Mouse (Mus musculus) liver, embryonic 15.5 days (tissue): ENCODE measurements around the gene Ganab. TPM values are rescaled to one million over a fixed set of nuclear protein-coding genes. Genes with fewer than 3 reads are reported as not detected.

Experiments
- ATAC-seq: fragments of 200-750 bp; cut with Nextera tagmentation; 2 replicates; pipeline ENCODE4 v1.8.0; 2017; ENCODE audit warnings: moderate number of reproducible peaks, mild to moderate bottlenecking, moderate library complexity; ENCODE audit not compliant: insufficient read depth
- H3K27ac ChIP-seq: fragments of 300-500 bp; sonication (generic); replicated peaks from 2 replicates; pipeline ENCODE4 v1.5.1; 2015; ENCODE audit warnings: mild to moderate bottlenecking, inconsistent platforms
- H3K27me3 ChIP-seq: fragments of 300-500 bp; sonication (generic); 2 replicates; pipeline ENCODE4 v1.6.1; 2015; ENCODE audit warnings: mild to moderate bottlenecking, inconsistent platforms
- H3K36me3 ChIP-seq: fragments of 300-500 bp; sonication (generic); replicated peaks from 2 replicates; pipeline ENCODE4 v1.6.1; 2015; ENCODE audit warnings: moderate library complexity, mild to moderate bottlenecking, inconsistent platforms
- H3K4me1 ChIP-seq: fragments of 300-500 bp; sonication (generic); replicated peaks from 2 replicates; pipeline ENCODE4 v1.6.1; 2015; ENCODE audit warnings: inconsistent platforms
- H3K4me2 ChIP-seq: fragments of 300-500 bp; sonication (generic); 2 replicates; pipeline ENCODE4 v1.6.1; 2015; ENCODE audit warnings: moderate library complexity, mild to moderate bottlenecking, inconsistent platforms
- H3K4me3 ChIP-seq: fragments of 300-500 bp; sonication (generic); replicated peaks from 2 replicates; pipeline ENCODE4 v1.5.1; 2015; ENCODE audit warnings: mild to moderate bottlenecking, inconsistent platforms
- H3K9ac ChIP-seq: fragments of 300-500 bp; sonication (generic); 2 replicates; pipeline ENCODE4 v1.6.1; 2015; ENCODE audit warnings: moderate library complexity, mild to moderate bottlenecking, inconsistent platforms
- H3K9me3 ChIP-seq: fragments of 300-500 bp; sonication (generic); replicated peaks from 2 replicates; pipeline ENCODE4 v1.6.1; 2016; ENCODE audit warnings: inconsistent platforms
- WGBS: fragments of 180-500 bp; shearing (Covaris S2); methylation state at CpG from one replicate; pipeline ENCODE4 v1.1.7; 2015; ENCODE audit warnings: mixed read lengths; ENCODE audit not compliant: insufficient replicate concordance; 5-methylcytosine and 5-hydroxymethylcytosine counted together
- polyA plus RNA-seq: library from polyadenylated mRNA; unstranded; fragments of >200 nt; fragmentation: Nextera tagmentation; extraction: Ambion mirVana; gene quantifications from 2 replicates; pipeline ENCODE4 v1.2.1, GENCODE M21; 2015

Ganab gene
- polyA plus RNA-seq, 1 experiment from 2014 or later = 44.8 TPM

DNA sequence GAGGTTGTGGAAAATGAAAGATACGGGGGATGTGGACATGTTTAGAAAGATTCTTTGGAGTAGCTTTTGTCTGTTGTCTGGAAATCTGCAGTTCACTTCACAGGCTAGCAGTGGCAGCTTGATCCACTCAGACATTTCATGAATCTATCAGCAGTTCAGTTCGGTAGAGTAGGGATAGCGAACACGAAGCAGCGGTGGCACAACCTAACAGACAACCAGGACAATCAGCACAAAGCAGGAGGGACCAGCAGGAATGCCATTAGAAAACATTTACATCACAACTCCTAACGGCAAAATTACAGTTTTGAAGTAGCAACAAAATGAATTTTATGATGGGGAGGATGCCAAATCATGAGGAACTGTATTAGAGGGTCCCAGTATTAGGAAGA is 21.8 kb downstream of the Ganab start:
- Histone ChIP-seq H3K4me2 (peak overlapping the region; percentile 88), H3K4me3 (peak overlapping the region; percentile 90), H3K9me3 (no peaks in the 10 kb centered on the region), H3K27ac (peak overlapping the region; percentile 96), H3K36me3 (peaks cover 37% of the 10 kb centered on the region), H3K9ac (peak overlapping the region; percentile 85; the same call in 1 of the 2 replicates), H3K27me3 (no peaks in the 10 kb centered on the region), H3K4me1 (peaks cover 46% of the 10 kb centered on the region)
- WGBS = 64% methylated on average over 6 of the region's 6 CpGs
- ATAC-seq = no peak

DNA sequence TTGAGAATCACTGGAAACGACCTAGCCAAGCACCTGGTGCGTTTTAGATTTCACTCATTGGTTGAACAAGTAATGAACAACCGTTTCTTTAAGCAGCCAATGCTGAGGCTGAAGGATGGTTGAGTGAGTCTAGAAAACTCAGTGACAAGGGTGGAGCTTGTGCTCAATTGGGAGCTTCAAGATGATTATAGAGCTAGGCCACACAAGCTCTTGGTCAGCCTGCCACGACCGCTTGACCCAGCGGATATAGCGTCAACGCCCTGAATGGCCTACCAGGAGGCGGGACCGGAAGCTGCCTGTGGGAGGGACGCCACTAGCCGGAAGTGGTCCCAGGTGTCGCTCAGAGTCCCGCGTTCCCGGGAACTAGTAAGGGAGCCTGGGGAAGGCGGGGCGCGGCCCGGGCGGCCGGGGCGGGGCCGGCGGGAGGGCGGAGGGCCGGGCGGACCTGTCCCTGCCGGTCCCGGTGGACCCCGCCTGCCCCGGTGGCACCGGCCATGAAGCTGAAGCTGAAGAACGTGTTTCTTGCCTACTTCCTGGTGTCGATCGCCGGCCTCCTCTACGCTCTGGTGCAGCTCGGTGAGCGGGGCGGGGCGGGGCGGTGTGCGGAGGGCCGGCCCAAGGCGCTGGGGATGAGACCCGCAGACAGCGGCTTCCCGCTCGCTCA is 22.3 kb downstream of the Ganab start, which contains the start of gene B3gat3:
Gene B3gat3, plus strand, starts transcription at position 302 of the 664 bp plus-strand sequence.
- Histone ChIP-seq H3K9me3 (no peaks in the 10 kb centered on the region), H3K27ac (peak within 1 kb of the TSS; percentile 96), H3K36me3 (peaks cover 33% of the 10 kb centered on the region), H3K4me1 (peaks cover 45% of the 10 kb centered on the region), H3K4me3 (peak within 1 kb of the TSS; percentile 90), H3K4me2 (peak within 1 kb of the TSS; percentile 88), H3K27me3 (no peaks in the 10 kb centered on the region), H3K9ac (peak within 1 kb of the TSS; percentile 85)
- ATAC-seq = peak; percentile 95
- WGBS = 2% methylated on average over 50 of the region's 50 CpGs

DNA sequence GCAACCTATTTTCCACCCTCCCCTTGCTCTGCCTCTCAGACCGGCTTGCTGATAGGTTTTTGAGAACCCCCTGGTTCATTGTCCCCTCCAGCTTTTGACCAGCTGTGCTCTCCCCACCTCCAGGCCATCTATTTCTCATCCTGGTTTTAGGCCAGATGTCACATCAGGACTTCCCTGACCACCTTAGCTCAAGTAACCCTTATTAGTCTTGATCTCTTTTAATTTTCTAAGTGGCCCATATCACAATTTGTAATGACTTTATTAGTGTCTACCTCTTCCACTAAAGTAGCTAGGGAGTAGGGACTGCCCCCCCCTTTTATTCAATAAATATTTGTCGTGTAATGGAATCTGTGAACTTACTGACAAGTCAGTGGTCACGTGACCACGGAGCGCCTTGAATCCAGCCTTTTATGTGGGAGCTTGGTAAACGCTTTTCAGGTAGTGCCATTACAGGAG is 23.0 kb downstream of the Ganab start:
- Histone ChIP-seq H3K4me3 (peak overlapping the region; percentile 90), H3K27me3 (no peaks in the 10 kb centered on the region), H3K36me3 (peaks cover 33% of the 10 kb centered on the region), H3K4me1 (peaks cover 45% of the 10 kb centered on the region), H3K9me3 (no peaks in the 10 kb centered on the region), H3K27ac (peak overlapping the region; percentile 96), H3K4me2 (peak overlapping the region; percentile 88), H3K9ac (peak overlapping the region; percentile 85)
- 2% methylated on average over 6 of the region's 6 CpGs for WGBS
- peak; percentile 19 for ATAC-seq

DNA sequence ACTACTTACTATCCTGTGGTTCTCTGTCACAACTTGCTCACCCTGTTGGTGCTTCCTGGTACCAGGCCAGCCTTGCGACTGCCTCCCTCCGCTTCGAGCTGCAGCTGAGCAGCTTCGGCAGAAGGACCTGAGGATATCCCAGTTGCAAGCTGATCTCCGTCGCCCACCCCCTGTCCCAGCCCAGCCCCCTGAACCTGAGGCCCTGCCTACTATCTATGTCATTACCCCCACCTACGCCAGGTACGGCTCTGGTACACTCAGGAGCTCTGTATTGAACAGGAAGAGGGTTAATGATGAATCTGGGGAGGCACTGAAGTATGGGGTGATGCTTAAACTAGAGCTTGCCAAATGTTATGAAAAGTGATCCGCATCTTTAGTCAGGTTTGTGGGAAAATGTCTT is 23.9 kb downstream of the Ganab start:
- Histone ChIP-seq H3K9me3 (no peaks in the 10 kb centered on the region), H3K4me2 (peak overlapping the region; percentile 88), H3K4me3 (peak overlapping the region; percentile 90), H3K27ac (peak overlapping the region; percentile 96), H3K36me3 (peaks cover 33% of the 10 kb centered on the region), H3K27me3 (no peaks in the 10 kb centered on the region), H3K4me1 (peaks cover 54% of the 10 kb centered on the region), H3K9ac (peak overlapping the region; percentile 85)
- 82% methylated on average over 9 of the region's 9 CpGs for WGBS
- ATAC-seq = no peak

DNA sequence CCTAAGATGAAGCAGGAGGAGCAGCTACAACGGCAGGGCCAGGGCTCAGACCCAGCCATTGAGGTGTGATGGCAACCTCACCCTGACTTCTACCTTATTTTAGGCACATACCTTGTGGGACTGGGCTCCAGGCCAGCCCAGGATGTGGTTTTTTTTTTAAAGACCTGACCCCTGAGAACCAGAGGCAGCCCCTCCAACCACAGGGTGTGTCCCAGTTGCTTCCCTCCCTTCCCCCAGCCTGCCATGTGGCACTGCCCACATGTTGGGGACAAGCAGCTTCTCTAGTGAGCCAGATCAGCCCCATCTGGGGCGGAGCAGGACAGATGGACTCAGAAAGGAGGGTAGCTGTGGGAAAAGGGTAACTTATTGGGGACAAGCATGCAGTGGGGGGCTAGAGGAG is 28.9 kb downstream of the Ganab start:
- Histone ChIP-seq H3K4me3 (no peak overlapping the region), H3K4me2 (peak overlapping the region; percentile 1; the same call in 1 of the 2 replicates), H3K36me3 (peaks cover 46% of the 10 kb centered on the region), H3K9ac (no peak overlapping the region), H3K4me1 (peaks cover 82% of the 10 kb centered on the region), H3K9me3 (no peaks in the 10 kb centered on the region), H3K27ac (peak overlapping the region; percentile 92; the same call in 1 of the 2 replicates), H3K27me3 (no peaks in the 10 kb centered on the region)
- 39% methylated on average over 2 of the region's 2 CpGs for WGBS
- no peak for ATAC-seq

DNA sequence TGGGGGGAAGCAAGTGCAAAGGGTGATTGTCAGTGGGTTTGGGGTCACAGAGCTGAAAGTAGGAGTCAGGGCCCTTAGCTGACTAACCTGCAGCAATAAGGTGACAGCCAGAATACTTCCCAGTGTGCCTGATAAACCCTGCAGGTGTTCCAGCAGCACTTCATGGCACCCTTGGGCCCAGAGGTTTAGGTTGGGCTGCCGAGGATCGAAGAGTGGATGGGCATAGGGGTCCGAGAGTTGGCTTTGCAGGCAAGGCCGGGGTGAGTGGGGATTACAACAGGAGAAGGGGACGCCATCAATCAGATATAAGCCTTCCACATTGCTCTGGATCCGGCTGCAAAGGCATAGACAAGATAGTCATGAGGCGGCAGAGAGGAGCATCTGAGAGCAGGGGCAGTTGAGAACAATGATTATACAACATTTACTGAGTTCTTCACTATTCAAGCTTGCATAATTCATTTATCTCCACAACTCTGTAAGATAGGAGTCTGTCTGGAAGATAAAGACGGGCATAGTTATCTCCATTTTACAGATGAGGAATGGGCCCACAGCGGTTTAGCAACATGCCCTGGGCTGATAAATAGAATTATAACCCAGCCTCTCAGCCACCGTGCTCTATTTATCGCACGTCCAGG is 30.1 kb downstream of the Ganab start:
- no peak overlapping the region for H3K9ac ChIP-seq
- peak overlapping the region; percentile 99 for H3K4me2 ChIP-seq
- H3K9me3 ChIP-seq = no peaks in the 10 kb centered on the region
- H3K36me3 ChIP-seq = peaks cover 49% of the 10 kb centered on the region
- H3K27ac ChIP-seq = peak overlapping the region; percentile 92
- no peaks in the 10 kb centered on the region for H3K27me3 ChIP-seq
- ATAC-seq = peak; percentile 44
- peak overlapping the region; percentile 89 for H3K4me3 ChIP-seq
- 28% methylated on average over 12 of the region's 12 CpGs for WGBS
- H3K4me1 ChIP-seq = peaks cover 71% of the 10 kb centered on the region

DNA sequence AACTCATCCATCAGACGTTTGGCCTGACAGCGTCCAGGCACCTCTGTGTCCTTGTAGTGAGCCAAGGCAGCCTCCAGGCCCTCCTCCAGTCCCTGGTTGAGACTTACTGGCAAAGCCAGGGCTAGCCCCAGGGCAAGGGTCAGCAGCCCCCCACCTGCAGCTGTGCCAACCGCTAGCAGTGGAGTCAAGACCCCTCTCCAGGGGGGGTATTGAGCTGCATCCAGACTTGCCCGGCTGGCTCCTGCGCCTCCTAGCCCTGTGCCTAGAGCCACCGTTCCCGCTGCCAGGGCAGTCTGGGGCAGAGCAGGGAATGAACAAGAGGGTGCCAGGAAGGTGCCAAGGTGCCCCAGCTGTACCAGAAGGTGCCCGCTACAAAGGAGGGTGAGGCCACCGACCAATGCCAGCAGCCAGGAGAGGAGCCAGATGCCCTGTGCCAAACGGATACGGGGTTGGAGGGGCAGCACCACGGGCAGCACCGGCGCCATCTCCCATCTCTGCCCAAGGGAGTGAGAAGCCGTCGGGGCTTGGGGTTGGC is 30.9 kb downstream of the Ganab start:
- Histone ChIP-seq H3K4me1 (peaks cover 64% of the 10 kb centered on the region), H3K36me3 (peaks cover 52% of the 10 kb centered on the region), H3K27me3 (no peaks in the 10 kb centered on the region), H3K9ac (peak overlapping the region; percentile 86), H3K27ac (peak overlapping the region; percentile 92), H3K4me2 (peak overlapping the region; percentile 99), H3K4me3 (peak overlapping the region; percentile 89), H3K9me3 (no peaks in the 10 kb centered on the region)
- 32% methylated on average over 16 of the region's 16 CpGs for WGBS
- peak; percentile 6 for ATAC-seq

DNA sequence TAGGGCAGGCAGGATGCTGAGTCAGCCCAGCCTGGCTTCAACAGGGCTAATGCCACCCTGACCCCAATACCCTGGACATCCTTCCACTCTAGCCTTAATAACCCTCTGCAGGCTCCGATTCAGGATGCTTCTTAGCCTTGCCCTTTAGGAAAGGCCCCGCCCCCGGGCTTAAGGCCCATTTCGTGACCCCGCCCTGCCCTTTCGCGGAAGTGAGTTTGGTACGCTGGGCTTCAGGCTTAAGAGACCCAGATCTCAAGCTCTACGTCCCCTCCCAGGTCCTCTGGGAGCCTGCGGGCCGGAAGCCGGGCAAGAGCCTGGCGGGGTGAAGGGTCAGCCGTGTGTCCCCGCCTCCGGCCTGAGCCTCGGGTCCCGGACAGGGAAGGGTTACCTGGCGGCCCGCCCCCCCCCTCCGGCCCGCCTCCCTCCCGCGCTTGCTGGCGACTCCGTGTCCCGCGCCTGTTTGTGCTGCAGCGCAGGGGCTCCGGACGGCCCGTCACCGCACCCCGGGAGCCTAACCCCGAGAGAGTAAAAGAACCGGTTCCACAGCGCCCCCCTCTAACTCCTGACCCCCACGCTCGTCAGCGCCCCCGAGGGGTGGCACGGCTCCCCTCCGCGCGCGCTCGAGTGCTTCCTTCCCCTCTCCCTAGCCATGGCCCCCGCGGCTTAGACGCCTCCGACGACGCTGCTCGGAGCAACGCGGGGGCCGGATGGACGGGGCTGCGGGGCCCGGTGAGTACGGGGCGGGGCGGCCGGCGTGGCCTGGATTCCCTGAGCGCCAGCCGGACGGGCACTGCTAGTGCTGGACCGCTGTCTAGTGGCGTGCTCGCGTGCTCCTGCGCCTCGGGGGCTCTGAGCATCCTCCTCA is 31.6 kb downstream of the Ganab start, which contains the start of the genes Rom1 and Eml3:
Gene Rom1, minus strand, starts transcription at position 133 of the 865 bp plus-strand sequence.
Gene Eml3, plus strand, starts transcription at position 329 of the 865 bp plus-strand sequence.
- Histone ChIP-seq H3K9me3 (no peaks in the 10 kb centered on the region), H3K4me2 (peak within 1 kb of the TSS; percentile 99), H3K4me3 (peak within 1 kb of the TSS; percentile 89), H3K4me1 (peaks cover 58% of the 10 kb centered on the region), H3K27me3 (no peaks in the 10 kb centered on the region), H3K27ac (peak within 1 kb of the TSS; percentile 92), H3K36me3 (peaks cover 54% of the 10 kb centered on the region), H3K9ac (peak within 1 kb of the TSS; percentile 86)
- ATAC-seq = peak; percentile 74
- under 1% methylated on average over 73 of the region's 74 CpGs for WGBS

DNA sequence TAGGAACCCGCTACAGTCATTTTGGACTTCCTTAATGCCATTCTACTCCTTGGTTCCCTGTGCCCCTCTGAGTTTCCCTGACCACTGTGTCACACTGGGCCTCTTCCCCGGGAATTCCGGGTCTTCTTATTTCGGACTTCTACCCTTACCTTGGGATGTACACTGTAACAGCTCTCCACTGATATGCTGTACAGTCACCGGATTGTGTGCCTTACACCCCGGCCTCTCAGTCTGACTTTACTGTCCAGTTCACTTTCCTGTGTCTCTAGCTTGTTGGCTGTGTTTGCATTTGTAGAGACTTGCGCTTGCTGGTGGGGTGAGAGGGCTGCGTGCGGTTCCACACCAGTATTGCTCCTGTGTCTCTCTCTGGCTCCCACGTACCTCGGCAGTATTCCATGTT is 32.2 kb downstream of the Ganab start:
- Histone ChIP-seq H3K4me1 (peaks cover 58% of the 10 kb centered on the region), H3K4me3 (peak overlapping the region; percentile 89), H3K27me3 (no peaks in the 10 kb centered on the region), H3K27ac (peak overlapping the region; percentile 92), H3K9ac (peak overlapping the region; percentile 86), H3K4me2 (peak overlapping the region; percentile 99), H3K9me3 (no peaks in the 10 kb centered on the region), H3K36me3 (peaks cover 58% of the 10 kb centered on the region)
- no peak for ATAC-seq
- WGBS = 8% methylated on average over 11 of the region's 11 CpGs

DNA sequence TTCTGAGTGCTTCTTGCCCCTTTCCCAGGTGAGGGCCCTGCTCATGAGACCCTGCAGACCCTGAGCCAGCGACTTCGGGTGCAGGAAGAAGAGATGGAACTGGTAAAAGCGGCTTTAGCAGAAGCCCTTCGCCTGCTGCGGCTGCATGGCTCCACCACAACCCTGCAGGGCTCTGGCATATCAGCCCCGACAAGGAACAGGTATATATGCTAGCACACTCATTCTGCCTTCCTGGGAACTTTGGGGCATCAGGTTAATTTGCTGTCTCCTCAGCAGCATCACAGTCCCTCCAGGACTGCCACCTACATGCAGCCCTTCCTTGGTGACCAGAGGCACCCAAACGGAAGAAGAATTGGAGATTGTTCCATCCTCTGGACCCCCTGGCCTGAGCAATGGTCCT is 32.9 kb downstream of the Ganab start:
- peaks cover 58% of the 10 kb centered on the region for H3K36me3 ChIP-seq
- H3K4me3 ChIP-seq = peak overlapping the region; percentile 89
- peaks cover 57% of the 10 kb centered on the region for H3K4me1 ChIP-seq
- no peak for ATAC-seq
- no peaks in the 10 kb centered on the region for H3K9me3 ChIP-seq
- H3K27me3 ChIP-seq = no peaks in the 10 kb centered on the region
- WGBS = 68% methylated on average over 7 of the region's 7 CpGs
- peak overlapping the region; percentile 99 for H3K4me2 ChIP-seq
- H3K27ac ChIP-seq = peak overlapping the region; percentile 92; the same call in 1 of the 2 replicates
- peak overlapping the region; percentile 86; the same call in 1 of the 2 replicates for H3K9ac ChIP-seq
